Mouse (Mus musculus): ENCODE measurements around the gene Smtnl1.

Smtnl1 gene

GRCm38 (mm10) chr2:84792516-84792915 lies 29.9 kb downstream of the Smtnl1 start:
- DNase-seq: no peak

GRCm38 (mm10) chr2:84790418-84790817 lies 32.0 kb downstream of the Smtnl1 start:
- no peak for DNase-seq

GRCm38 (mm10) chr2:84788316-84788715 lies 34.1 kb downstream of the Smtnl1 start:
- no peak for DNase-seq

- no peak for DNase-seq
These were observed 38.4 kb downstream of the Smtnl1 start for GRCm38 (mm10) chr2:84783840-84784566.

GRCm38 (mm10) chr2:84783315-84783714 lies 39.1 kb downstream of the Smtnl1 start:
- no peak for DNase-seq

- DNase-seq: no peak
These were observed 43.2 kb downstream of the Smtnl1 start for GRCm38 (mm10) chr2:84779210-84779609.

- no peak for DNase-seq
These were observed 44.7 kb downstream of the Smtnl1 start for GRCm38 (mm10) chr2:84777706-84778105.

GRCm38 (mm10) chr2:84775665-84776064 lies 46.8 kb downstream of the Smtnl1 start:
- no peak for DNase-seq

GRCm38 (mm10) chr2:84775241-84775640 lies 47.2 kb downstream of the Smtnl1 start, which contains the start of gene Serping1:
Gene Serping1 (minus strand): TSS chr2:84775444.
- DNase-seq: no peak

GRCm38 (mm10) chr2:84774751-84775150 lies 47.7 kb downstream of the Smtnl1 start:
- DNase-seq: peak; percentile 48

GRCm38 (mm10) chr2:84773195-84773594 lies 49.3 kb downstream of the Smtnl1 start:
- no peak for DNase-seq

GRCm38 (mm10) chr2:84772454-84772853 lies 50.0 kb downstream of the Smtnl1 start:
- DNase-seq: no peak

GRCm38 (mm10) chr2:84770501-84770900 lies 52.0 kb downstream of the Smtnl1 start:
- DNase-seq: no peak

GRCm38 (mm10) chr2:84762818-84763217 lies 59.6 kb downstream of the Smtnl1 start:
- no peak for DNase-seq

- DNase-seq: no peak
These were observed 60.2 kb downstream of the Smtnl1 start for GRCm38 (mm10) chr2:84762295-84762694.

- DNase-seq: no peak
These were observed 60.6 kb downstream of the Smtnl1 start for GRCm38 (mm10) chr2:84761840-84762239.

GRCm38 (mm10) chr2:84761309-84761708 lies 61.1 kb downstream of the Smtnl1 start:
- DNase-seq: no peak
